Mouse (Mus musculus) myocyte (in vitro differentiated cells): ENCODE measurements around the gene Pdia3.

ENCODE experiments used
- CEBPB ChIP-seq: IDR thresholded peaks from 2 replicates; pipeline ENCODE4 v1.6.1; 2011; ENCODE audit warnings: mild to moderate bottlenecking, moderate library complexity; ENCODE audit not compliant: poor library complexity, insufficient read depth, severe bottlenecking
- REST ChIP-seq: IDR thresholded peaks from one replicate; pipeline ENCODE4 v1.6.1; 2011; ENCODE audit warnings: mild to moderate bottlenecking, control low read depth, moderate library complexity; ENCODE audit not compliant: insufficient read depth, insufficient read length

DNA sequence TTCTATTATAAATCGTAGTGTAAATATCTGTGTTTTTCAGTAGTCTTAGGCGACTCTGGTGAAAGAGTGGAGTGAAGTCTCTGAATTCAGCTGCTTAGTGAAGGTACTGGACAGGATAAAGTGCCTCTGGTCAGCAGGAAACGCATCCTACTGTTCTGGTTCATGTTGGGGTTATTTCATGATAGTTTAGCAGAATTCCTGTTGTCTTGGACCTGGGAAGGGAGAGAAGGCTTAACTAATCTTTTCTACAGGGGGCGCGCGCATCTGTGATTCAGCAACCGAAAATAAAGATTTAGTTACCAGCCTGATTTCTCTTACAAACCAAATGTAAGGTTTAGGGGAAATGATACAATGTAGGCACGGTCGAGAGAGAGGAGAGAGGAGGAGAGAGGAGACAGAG is 34.6 kb downstream of the Pdia3 start:
- no peak for TF ChIP-seq REST
- TF ChIP-seq CEBPB = no peak
